Mouse (Mus musculus) embryonic fibroblast, embryonic 13.5 days (primary cell): ENCODE measurements around the gene Dlg2.

ENCODE experiments used
- CTCF ChIP-seq: IDR thresholded peaks from 2 replicates; pipeline ENCODE4 v1.5.1; 2011; ENCODE audit warnings: mild to moderate bottlenecking, control low read depth, low read length, moderate library complexity, borderline replicate concordance; ENCODE audit not compliant: insufficient read depth
- POLR2A ChIP-seq: IDR thresholded peaks from 2 replicates; pipeline ENCODE4 v1.6.1; 2011; ENCODE audit warnings: low read depth, mild to moderate bottlenecking, control low read depth, low read length, moderate library complexity

DNA sequence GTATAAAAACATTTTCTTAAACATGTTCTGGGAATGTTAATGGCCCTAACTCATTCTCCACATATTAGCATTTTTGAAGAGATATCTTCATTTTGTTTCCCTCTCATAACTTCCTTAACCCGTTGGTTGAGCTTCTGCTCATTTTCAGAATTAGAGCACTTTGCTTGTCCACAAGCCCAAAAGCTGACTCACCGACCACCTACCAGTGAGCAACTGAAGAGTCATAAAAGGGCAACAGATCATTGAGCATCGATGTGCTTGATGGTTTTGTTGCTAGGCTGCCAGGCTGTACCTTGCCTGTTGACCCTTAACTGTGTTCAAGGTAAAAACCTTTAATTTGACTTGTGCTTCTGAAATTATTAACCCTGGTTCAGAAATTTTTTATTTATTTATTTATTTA, 1440.3 kb downstream of the Dlg2 start:
- TF ChIP-seq POLR2A (no peak), CTCF (no peak)
